Mouse (Mus musculus) stomach, postnatal 0 days (tissue): ENCODE measurements around the gene Rad51.

Experiments
- CTCF ChIP-seq: IDR thresholded peaks from 2 replicates; pipeline ENCODE4 v1.5.1; 2016; ENCODE audit warnings: antibody characterized with exemption, low read depth, mild to moderate bottlenecking, moderate library complexity
- EP300 ChIP-seq: optimal IDR thresholded peaks from 2 replicates; pipeline ENCODE3; 2016; ENCODE audit warnings: antibody characterized with exemption

GRCm38 (mm10) chr2:119171574-119171973 lies 59.0 kb downstream of the Rad51 start:
- no peak for TF ChIP-seq EP300
- no peak for TF ChIP-seq CTCF
